Mouse (Mus musculus): ENCODE results near the gene Ppif. TPM values are rescaled to one million over a fixed set of nuclear protein-coding genes. Genes with fewer than 3 reads are reported as not detected.
A peak's percentile ranks its signal among the peaks of the same experiment; 100 is the strongest.

The Ppif gene
- polyA plus RNA-seq, 1 experiment from 2014 or later = 37.4 TPM

DNA sequence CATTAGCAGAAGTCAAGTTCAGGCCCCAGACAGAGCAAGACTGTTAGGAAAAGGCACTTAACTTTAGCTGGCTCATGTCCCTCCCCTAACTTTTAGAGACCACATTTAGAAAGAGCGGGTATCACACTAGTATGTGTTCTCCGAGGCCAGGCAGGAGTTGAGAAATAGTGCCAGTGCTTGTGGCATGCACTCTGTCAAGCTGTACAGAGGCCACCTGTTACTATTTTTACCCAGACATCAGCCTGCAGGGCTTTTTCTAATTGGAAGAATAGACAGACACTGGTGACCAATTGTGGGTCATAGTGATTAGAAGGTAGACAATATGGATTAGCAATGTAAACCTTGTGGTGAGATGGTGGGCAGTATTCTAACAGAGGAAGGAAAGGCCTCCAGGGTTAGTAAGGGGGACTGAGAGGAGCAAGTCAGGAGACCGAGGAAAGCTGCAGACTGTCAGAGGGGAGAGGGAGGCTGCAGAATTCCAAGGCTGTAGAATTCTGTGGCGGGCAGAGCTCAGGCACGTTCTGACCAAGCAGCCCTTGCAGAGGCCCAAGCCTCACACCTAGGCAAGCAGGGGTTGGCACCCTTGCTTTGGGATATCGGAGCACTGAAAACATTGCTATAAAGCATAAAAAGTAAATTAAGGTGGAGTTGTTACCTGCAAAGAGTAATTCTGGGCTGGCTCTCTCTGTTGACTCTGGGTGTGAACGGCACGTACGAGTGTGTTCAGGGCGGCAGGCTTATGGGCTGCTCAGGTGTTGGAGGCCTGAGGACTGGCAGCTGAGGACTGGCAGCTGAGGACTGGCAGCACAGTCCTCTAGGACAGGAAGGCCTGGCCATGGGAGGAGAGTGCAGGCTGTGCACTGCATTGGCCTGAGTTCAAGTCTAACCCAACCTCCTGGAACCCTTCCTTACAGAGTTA is 6.7 kb upstream of the Ppif start:
- ATAC-seq (ENCODE audit: low FRiP score) (no peak), DNase-seq (ENCODE audit: low spot score, missing footprints) (no peak)
- Histone ChIP-seq H3K27ac (ENCODE audit: low read depth, low read length) (no peak overlapping the region), H3K9ac (ENCODE audit: low read length) (no peak overlapping the region), H3K9me3 (ENCODE audit: control insufficient read depth, low read length) (no peaks in the 10 kb centered on the region), H3K36me3 (ENCODE audit: control insufficient read depth, insufficient read depth, low read length) (no peaks in the 10 kb centered on the region), H3K27me3 (ENCODE audit: control insufficient read depth, insufficient read depth, low read length) (no peaks in the 10 kb centered on the region), H3K4me2 (no peak overlapping the region), H3K4me1 (ENCODE audit: control insufficient read depth, insufficient read depth, low read length) (no peaks in the 10 kb centered on the region), H3K4me3 (ENCODE audit: low read depth, low read length) (no peak overlapping the region)
- WGBS = 88% methylated on average over 10 of the region's 10 CpGs

DNA sequence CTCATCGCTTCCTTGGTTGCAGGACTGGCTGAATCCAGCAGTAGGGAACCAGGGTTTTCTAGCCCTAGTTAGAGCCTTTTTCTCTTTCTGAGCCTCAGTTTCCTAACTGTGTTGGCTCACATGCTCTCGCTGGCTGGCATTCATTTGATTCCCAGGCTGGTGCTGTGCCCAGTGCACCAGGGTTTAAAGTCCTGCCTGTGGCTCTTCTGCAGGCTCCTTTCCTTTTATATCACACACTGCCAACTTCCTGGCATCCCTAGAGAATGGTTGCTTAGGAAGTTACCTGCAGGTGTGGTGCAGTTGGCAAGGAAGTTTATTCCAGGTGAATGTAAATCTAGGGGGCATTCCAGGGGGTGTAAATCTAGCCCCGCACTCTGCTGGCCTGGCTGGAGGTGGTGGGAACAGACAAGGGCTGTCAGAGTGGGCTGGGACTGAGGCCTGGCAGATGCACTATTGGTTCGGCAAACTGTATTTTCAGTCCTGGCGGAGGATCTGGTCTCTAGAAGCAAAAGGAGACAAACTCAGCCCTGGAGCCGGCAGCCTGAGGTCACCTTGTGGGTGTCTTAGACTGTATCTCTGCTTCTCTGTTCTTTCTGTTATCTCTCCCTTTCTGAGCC is 575 bp upstream of the Ppif start:
- peaks cover 15% of the 10 kb centered on the region for H3K4me1 ChIP-seq (ENCODE audit: control insufficient read depth, insufficient read depth, low read length)
- peak overlapping the region; percentile 91; the same call in 1 of the 2 replicates for H3K4me2 ChIP-seq
- H3K4me3 ChIP-seq (ENCODE audit: low read depth, low read length) = peak overlapping the region; percentile 83; the same call in 1 of the 2 replicates
- peak overlapping the region; percentile 85 for H3K9ac ChIP-seq (ENCODE audit: low read length)
- no peak overlapping the region for H3K27ac ChIP-seq (ENCODE audit: low read depth, low read length)
- H3K27me3 ChIP-seq (ENCODE audit: control insufficient read depth, insufficient read depth, low read length) = no peaks in the 10 kb centered on the region
- 74% methylated on average over 6 of the region's 6 CpGs for WGBS
- H3K36me3 ChIP-seq (ENCODE audit: control insufficient read depth, insufficient read depth, low read length) = peaks cover 3% of the 10 kb centered on the region; the same call in 1 of the 2 replicates
- ATAC-seq (ENCODE audit: low FRiP score) = peak; percentile 45; the same call in 1 of the 2 replicates
- no peaks in the 10 kb centered on the region for H3K9me3 ChIP-seq (ENCODE audit: control insufficient read depth, low read length)
- DNase-seq (ENCODE audit: low spot score, missing footprints) = no peak

DNA sequence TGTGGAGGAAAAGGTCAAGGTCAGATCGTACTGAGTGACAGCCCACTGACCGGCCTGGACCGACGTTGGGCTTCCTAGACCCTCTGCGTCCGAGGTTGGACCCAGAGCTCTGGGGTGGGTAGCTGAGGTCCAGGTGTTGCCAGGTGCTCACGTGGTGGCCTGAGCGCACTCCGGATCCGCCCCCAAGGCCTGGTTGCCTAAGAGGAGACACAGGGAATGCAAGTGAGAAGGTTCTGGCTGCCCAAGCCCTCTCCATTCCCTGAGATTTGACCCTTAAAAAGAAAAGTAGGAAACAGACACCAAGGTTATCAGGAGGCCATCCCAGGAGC is 579 bp downstream of the Ppif start:
- H3K27me3 ChIP-seq (ENCODE audit: control insufficient read depth, insufficient read depth, low read length) = no peaks in the 10 kb centered on the region
- DNase-seq (ENCODE audit: low spot score, missing footprints) (no peak), ATAC-seq (ENCODE audit: low FRiP score) (no peak; the same call in 1 of the 2 replicates)
- WGBS = 2% methylated on average over 10 of the region's 10 CpGs
- H3K27ac ChIP-seq (ENCODE audit: low read depth, low read length) = no peak overlapping the region
- peaks cover 6% of the 10 kb centered on the region; the same call in 1 of the 2 replicates for H3K36me3 ChIP-seq (ENCODE audit: control insufficient read depth, insufficient read depth, low read length)
- H3K9ac ChIP-seq (ENCODE audit: low read length) = peak overlapping the region; percentile 85
- H3K9me3 ChIP-seq (ENCODE audit: control insufficient read depth, low read length) = no peaks in the 10 kb centered on the region
- peaks cover 15% of the 10 kb centered on the region for H3K4me1 ChIP-seq (ENCODE audit: control insufficient read depth, insufficient read depth, low read length)
- peak overlapping the region; percentile 83 for H3K4me3 ChIP-seq (ENCODE audit: low read depth, low read length)
- H3K4me2 ChIP-seq = peak overlapping the region; percentile 91

DNA sequence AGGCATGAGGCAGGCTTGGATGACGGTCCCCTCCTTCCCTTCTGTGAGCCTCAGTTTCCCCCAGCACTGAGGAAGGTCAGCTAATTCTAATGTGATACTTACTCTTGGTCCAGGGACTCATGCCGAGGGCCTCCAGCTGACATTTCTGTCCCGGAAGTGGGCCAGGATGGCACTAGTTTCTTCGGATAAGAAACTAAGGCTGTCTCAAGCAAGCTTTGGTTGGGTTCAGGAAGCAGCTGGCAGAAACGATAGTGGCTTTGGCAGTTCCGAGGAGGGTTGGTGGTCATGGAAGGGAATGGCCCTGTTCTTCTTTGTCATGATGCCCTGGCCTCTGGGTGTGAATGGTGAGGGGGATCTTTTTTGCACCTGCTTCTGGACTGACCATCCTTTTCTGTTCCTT is 1.1 kb downstream of the Ppif start:
- peaks cover 9% of the 10 kb centered on the region; the same call in 1 of the 2 replicates for H3K36me3 ChIP-seq (ENCODE audit: control insufficient read depth, insufficient read depth, low read length)
- no peaks in the 10 kb centered on the region for H3K9me3 ChIP-seq (ENCODE audit: control insufficient read depth, low read length)
- no peak overlapping the region for H3K27ac ChIP-seq (ENCODE audit: low read depth, low read length)
- H3K9ac ChIP-seq (ENCODE audit: low read length) = peak overlapping the region; percentile 85; the same call in 1 of the 2 replicates
- peak overlapping the region; percentile 91 for H3K4me2 ChIP-seq
- 76% methylated on average over 6 of the region's 6 CpGs for WGBS
- DNase-seq (ENCODE audit: low spot score, missing footprints) (no peak), ATAC-seq (ENCODE audit: low FRiP score) (no peak)
- no peaks in the 10 kb centered on the region for H3K27me3 ChIP-seq (ENCODE audit: control insufficient read depth, insufficient read depth, low read length)
- peaks cover 15% of the 10 kb centered on the region for H3K4me1 ChIP-seq (ENCODE audit: control insufficient read depth, insufficient read depth, low read length)
- H3K4me3 ChIP-seq (ENCODE audit: low read depth, low read length) = peak overlapping the region; percentile 83

DNA sequence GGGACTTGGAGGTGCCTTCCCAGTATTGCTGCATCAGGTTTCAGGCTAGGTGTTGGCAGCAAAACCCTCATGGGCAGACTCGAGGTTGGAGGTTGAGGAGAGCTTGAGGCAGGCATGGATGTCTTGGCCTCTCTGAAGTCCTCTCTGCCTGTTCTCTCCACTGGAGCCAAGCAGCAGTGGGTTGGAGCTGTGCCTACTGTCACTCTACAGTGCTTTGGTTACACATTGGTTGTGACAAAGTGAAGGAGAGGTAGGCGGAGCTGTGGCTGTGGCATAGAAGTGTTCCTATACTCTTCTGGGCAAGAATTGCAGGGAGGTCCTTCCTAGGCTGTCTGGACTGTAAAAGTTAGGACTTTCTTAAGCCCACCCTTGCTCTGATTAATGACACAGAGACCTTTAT is 2.4 kb downstream of the Ppif start:
- peaks cover 10% of the 10 kb centered on the region; the same call in 1 of the 2 replicates for H3K36me3 ChIP-seq (ENCODE audit: control insufficient read depth, insufficient read depth, low read length)
- WGBS = 83% methylated on average over 2 of the region's 2 CpGs
- no peak for ATAC-seq (ENCODE audit: low FRiP score)

DNA sequence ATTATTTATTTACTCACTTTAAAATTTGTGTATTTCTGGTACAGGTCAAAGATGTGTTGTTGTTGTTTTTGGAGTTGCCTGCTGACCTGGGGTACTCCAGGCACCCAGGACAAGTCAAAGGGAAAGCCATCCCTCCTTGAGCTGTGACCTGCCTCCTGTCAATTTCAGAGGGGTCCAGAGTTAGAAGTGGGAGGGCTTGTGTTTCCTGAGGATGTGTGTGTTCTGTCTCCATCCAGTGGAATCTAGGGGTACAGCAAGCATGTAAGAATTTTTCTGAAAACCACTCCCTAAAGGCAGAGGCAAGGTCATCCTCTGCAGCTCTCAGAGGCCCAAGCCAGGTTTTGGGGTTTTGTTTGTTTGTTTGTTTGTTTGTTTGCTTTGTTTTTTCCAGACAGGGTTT is 8.0 kb downstream of the Ppif start:
- Histone ChIP-seq H3K4me1 (ENCODE audit: control insufficient read depth, insufficient read depth, low read length) (no peaks in the 10 kb centered on the region), H3K4me2 (no peak overlapping the region), H3K4me3 (ENCODE audit: low read depth, low read length) (no peak overlapping the region), H3K27ac (ENCODE audit: low read depth, low read length) (no peak overlapping the region), H3K36me3 (ENCODE audit: control insufficient read depth, insufficient read depth, low read length) (peaks cover 10% of the 10 kb centered on the region; the same call in 1 of the 2 replicates), H3K9me3 (ENCODE audit: control insufficient read depth, low read length) (no peaks in the 10 kb centered on the region), H3K9ac (ENCODE audit: low read length) (no peak overlapping the region), H3K27me3 (ENCODE audit: control insufficient read depth, insufficient read depth, low read length) (no peaks in the 10 kb centered on the region)
- DNase-seq (ENCODE audit: low spot score, missing footprints) (peak; percentile 93), ATAC-seq (ENCODE audit: low FRiP score) (peak; percentile 58; the same call in 1 of the 2 replicates)

More for the DNA sequence above, 2.4 kb downstream of the Ppif start:
- Histone ChIP-seq H3K27me3 (ENCODE audit: control insufficient read depth, insufficient read depth, low read length) (no peaks in the 10 kb centered on the region), H3K4me3 (ENCODE audit: low read depth, low read length) (no peak overlapping the region), H3K4me2 (no peak overlapping the region), H3K27ac (ENCODE audit: low read depth, low read length) (no peak overlapping the region), H3K9ac (ENCODE audit: low read length) (no peak overlapping the region), H3K4me1 (ENCODE audit: control insufficient read depth, insufficient read depth, low read length) (peaks cover 15% of the 10 kb centered on the region), H3K9me3 (ENCODE audit: control insufficient read depth, low read length) (no peaks in the 10 kb centered on the region)
- DNase-seq (ENCODE audit: low spot score, missing footprints) = no peak

DNA sequence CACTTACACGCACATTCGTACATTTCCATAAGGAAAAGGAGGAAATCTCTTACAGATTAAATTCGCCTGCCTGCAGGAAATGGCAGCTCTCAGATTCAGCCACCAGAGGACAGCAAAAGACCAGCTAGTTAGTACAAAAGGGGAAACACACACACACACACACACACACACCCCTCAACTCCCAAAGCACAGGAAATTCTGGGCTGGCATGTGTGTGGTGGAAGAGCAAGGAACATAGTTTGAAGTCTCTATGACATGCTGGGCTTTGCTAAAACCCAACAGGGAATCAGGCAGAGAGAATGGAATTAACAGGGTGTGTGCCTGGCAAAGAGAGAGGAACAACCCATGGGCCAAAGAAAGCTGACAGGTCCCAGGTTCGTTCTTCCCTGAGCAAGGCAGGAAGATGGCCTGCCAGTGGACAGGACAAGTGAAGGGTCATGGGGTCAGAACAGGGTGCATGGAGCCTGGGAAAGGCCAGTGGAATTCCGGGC is 13.8 kb downstream of the Ppif start:
- no peaks in the 10 kb centered on the region for H3K9me3 ChIP-seq (ENCODE audit: control insufficient read depth, low read length)
- H3K4me2 ChIP-seq = no peak overlapping the region
- no peaks in the 10 kb centered on the region for H3K36me3 ChIP-seq (ENCODE audit: control insufficient read depth, insufficient read depth, low read length)
- DNase-seq (ENCODE audit: low spot score, missing footprints) (peak; percentile 91), ATAC-seq (ENCODE audit: low FRiP score) (no peak)
- H3K27me3 ChIP-seq (ENCODE audit: control insufficient read depth, insufficient read depth, low read length) = no peaks in the 10 kb centered on the region
- no peak overlapping the region for H3K9ac ChIP-seq (ENCODE audit: low read length)
- no peak overlapping the region for H3K27ac ChIP-seq (ENCODE audit: low read depth, low read length)
- no peak overlapping the region for H3K4me3 ChIP-seq (ENCODE audit: low read depth, low read length)
- peaks cover 5% of the 10 kb centered on the region; the same call in 1 of the 2 replicates for H3K4me1 ChIP-seq (ENCODE audit: control insufficient read depth, insufficient read depth, low read length)
- 69% methylated on average over 5 of the region's 5 CpGs for WGBS

DNA sequence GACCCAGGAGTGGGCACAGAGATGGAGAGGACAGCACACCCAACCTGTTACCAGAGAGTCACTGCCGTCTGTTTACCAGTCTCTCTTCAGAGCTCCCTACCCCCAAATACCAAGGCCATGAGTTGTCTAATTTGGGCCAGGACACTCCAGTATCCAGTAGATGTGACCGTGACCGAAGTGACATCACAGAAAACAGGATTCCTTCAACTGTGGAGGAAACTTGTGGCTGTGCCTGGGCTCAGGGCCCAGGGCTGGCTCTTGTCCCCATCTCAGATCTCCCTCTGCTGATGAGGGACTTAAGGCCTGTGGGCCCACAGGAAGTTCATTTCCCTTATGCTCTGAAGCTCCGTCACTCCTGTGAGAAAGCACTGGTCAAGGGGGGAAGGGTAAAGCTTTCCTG is 14.5 kb downstream of the Ppif start:
- Histone ChIP-seq H3K27ac (ENCODE audit: low read depth, low read length) (no peak overlapping the region), H3K27me3 (ENCODE audit: control insufficient read depth, insufficient read depth, low read length) (no peaks in the 10 kb centered on the region), H3K9ac (ENCODE audit: low read length) (no peak overlapping the region), H3K4me3 (ENCODE audit: low read depth, low read length) (no peak overlapping the region), H3K4me1 (ENCODE audit: control insufficient read depth, insufficient read depth, low read length) (peaks cover 5% of the 10 kb centered on the region; the same call in 1 of the 2 replicates), H3K36me3 (ENCODE audit: control insufficient read depth, insufficient read depth, low read length) (no peaks in the 10 kb centered on the region), H3K9me3 (ENCODE audit: control insufficient read depth, low read length) (no peaks in the 10 kb centered on the region), H3K4me2 (no peak overlapping the region)
- WGBS = 69% methylated on average over 4 of the region's 4 CpGs
- DNase-seq (ENCODE audit: low spot score, missing footprints) (no peak), ATAC-seq (ENCODE audit: low FRiP score) (no peak)

DNA sequence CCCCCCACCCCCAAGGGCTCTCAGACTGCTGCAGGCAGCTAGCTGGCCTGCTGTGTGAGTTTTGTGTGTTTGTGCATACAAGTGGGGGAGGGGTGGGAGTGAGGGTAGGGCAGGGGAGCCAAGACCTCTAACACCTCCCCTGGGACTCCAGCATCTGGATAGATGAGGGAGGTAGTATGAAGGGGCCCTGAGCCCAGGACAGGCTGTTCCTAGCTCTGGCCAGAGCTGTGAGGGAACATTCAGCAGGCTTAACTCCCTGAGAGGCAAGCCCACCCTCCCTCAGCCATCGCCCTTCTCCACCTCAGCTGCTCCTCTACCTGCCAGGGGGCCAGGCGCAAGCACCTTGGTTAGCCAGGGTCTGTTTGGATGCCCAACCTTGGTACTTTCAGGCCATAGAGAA is 15.0 kb downstream of the Ppif start:
- no peak for DNase-seq (ENCODE audit: low spot score, missing footprints)

More for the DNA sequence above, 15.0 kb downstream of the Ppif start:
- Histone ChIP-seq H3K9me3 (ENCODE audit: control insufficient read depth, low read length) (no peaks in the 10 kb centered on the region), H3K4me2 (no peak overlapping the region), H3K4me1 (ENCODE audit: control insufficient read depth, insufficient read depth, low read length) (peaks cover 5% of the 10 kb centered on the region; the same call in 1 of the 2 replicates), H3K27ac (ENCODE audit: low read depth, low read length) (no peak overlapping the region), H3K36me3 (ENCODE audit: control insufficient read depth, insufficient read depth, low read length) (no peaks in the 10 kb centered on the region), H3K27me3 (ENCODE audit: control insufficient read depth, insufficient read depth, low read length) (no peaks in the 10 kb centered on the region), H3K9ac (ENCODE audit: low read length) (no peak overlapping the region), H3K4me3 (ENCODE audit: low read depth, low read length) (no peak overlapping the region)
- ATAC-seq (ENCODE audit: low FRiP score) = no peak
- 86% methylated on average over 2 of the region's 2 CpGs for WGBS
